Mouse (Mus musculus) cerebellum, adult 2 months (tissue): ENCODE measurements around the gene C3.

Experiments
- CTCF ChIP-seq: fragments of 200-500 bp; IDR thresholded peaks from 2 replicates; pipeline ENCODE4 v1.5.1; 2011; ENCODE audit warnings: low read depth, mild to moderate bottlenecking, control low read depth, low read length, moderate library complexity, borderline replicate concordance; ENCODE audit not compliant: insufficient read depth
- POLR2A ChIP-seq: fragments of 200-500 bp; IDR thresholded peaks from 2 replicates; pipeline ENCODE4 v1.6.1; 2011; ENCODE audit warnings: low read length, control low read depth, borderline replicate concordance; ENCODE audit not compliant: insufficient read depth

GRCm38 (mm10) chr17:57259742-57260141, 31.8 kb upstream of the C3 start:
- TF ChIP-seq CTCF (no peak), POLR2A (no peak)
